30 mouse cellular contexts compared by ENCODE assay signal in genomic region chr7:3422051-3422450, GRCm38 (mm10). TPM values are rescaled to one million over a fixed set of nuclear protein-coding genes. Genes with fewer than 3 reads are reported as not detected.
DNase-seq lines count a peak whose midpoint lies in the region; ATAC-seq and TF ChIP-seq lines count a peak whose summit lies in the region.
"Had no signal": no experiment of that assay in that cellular context is flagged by ENCODE, and none has a peak within 500 bp of the region (broad histone marks: within the 10 kb centered on the region; RNA-seq: fewer than 3 reads in every experiment).

No protein-coding gene starts in this region.

- no peak for TF ChIP-seq CTCF in MEL (IDR thresholded peaks at IDR 0.05 in 2 of 3, conservative IDR thresholded peaks at IDR 0.05 in 1 of 3; ENCODE audit: control insufficient read depth in 1 of 3, insufficient read depth in 1 of 3, low read depth in 2 of 3, low read length in 3 of 3, poor library complexity in 1 of 3, severe bottlenecking in 1 of 3)

- no peaks in the 10 kb centered on the region for H3K79me2 ChIP-seq in MEL (ENCODE audit: control insufficient read depth, insufficient read depth, low read length, poor library complexity)
- no peaks in the 10 kb centered on the region for H3K79me2 ChIP-seq in myocyte (ENCODE audit: control insufficient read depth, insufficient read depth)

- WGBS in heart, embryonic 13.5 days = 41% methylated on average over 7 of the region's 7 CpGs

- H3ac ChIP-seq in myocyte (ENCODE audit: control insufficient read depth, insufficient read length) = no peak overlapping the region

- H3K27me3 ChIP-seq in heart, embryonic 13.5 days (replicated peaks) = peaks cover 95% of the 10 kb centered on the region
- no peaks in the 10 kb centered on the region; a peak in 1 of 4 replicates for H3K27me3 ChIP-seq in MEL (ENCODE audit: control insufficient read depth in 1 of 2, insufficient read depth in 2 of 2, low read length in 2 of 2)
- no peaks in the 10 kb centered on the region for H3K27me3 ChIP-seq in myocyte (ENCODE audit: control insufficient read depth, insufficient read depth, insufficient read length)

- 0 out of 2 replicates have a peak overlapping the region, but pooled peaks have one; percentile 69 for H3K4me2 ChIP-seq in heart, embryonic 13.5 days
- H3K4me2 ChIP-seq in myocyte (ENCODE audit: low read depth) = peak overlapping the region; percentile 69
- H3K4me2 ChIP-seq: embryonic facial prominence, embryonic 15.5 days; forebrain, embryonic 15.5 days; intestine, embryonic 15.5 days; liver, embryonic 13.5 days; lung, embryonic 14.5 days; neural tube, embryonic 13.5 days; stomach, embryonic 15.5 days had no signal

- ATAC-seq in heart, embryonic 13.5 days (ENCODE audit: extremely low read depth, insufficient number of reproducible peaks, low FRiP score, low TSS enrichment) = no peak
- ATAC-seq: hindbrain, embryonic 16.5 days; intestine, embryonic 15.5 days had no signal

- H3K4me3 ChIP-seq in heart, embryonic 13.5 days = no peak overlapping the region
- H3K4me3 ChIP-seq in MEL (ENCODE audit: control insufficient read depth in 1 of 2, insufficient read depth in 1 of 2, low read depth in 2 of 2, low read length in 2 of 2) (peak overlapping the region; percentile 9 to 20; a peak in 2 of 4 replicates), myocyte (peak overlapping the region; percentile 17)
- H3K4me3 ChIP-seq: embryonic facial prominence, embryonic 15.5 days; forebrain, embryonic 15.5 days; heart, embryonic 12.5 days; intestine, embryonic 15.5 days; liver, embryonic 13.5 days; megakaryocyte, embryonic 14.5 days; neural tube, embryonic 13.5 days; stomach, embryonic 15.5 days had no signal

- no peaks in the 10 kb centered on the region for H3K9me3 ChIP-seq in heart, embryonic 13.5 days
- no peaks in the 10 kb centered on the region for H3K9me3 ChIP-seq in MEL (replicated peaks; ENCODE audit: insufficient read depth, low read length)
- H3K9me3 ChIP-seq: embryonic facial prominence, embryonic 15.5 days; forebrain, embryonic 15.5 days; heart, embryonic 12.5 days; intestine, embryonic 15.5 days; liver, embryonic 13.5 days; neural tube, embryonic 13.5 days; stomach, embryonic 15.5 days had no signal

- no peak for TF ChIP-seq EP300 in MEL (IDR thresholded peaks at IDR 0.05; ENCODE audit: low read depth in 1 of 2, low read length in 2 of 2)

- no peak for TF ChIP-seq POLR2A in MEL (IDR thresholded peaks at IDR 0.05; ENCODE audit: control insufficient read depth in 1 of 2, insufficient read depth in 1 of 2, low read depth in 1 of 2, low read length in 2 of 2, poor library complexity in 1 of 2)
- no peak for TF ChIP-seq POLR2A in myocyte (IDR thresholded peaks at IDR 0.05; ENCODE audit: insufficient read length, low read depth)

- no peak overlapping the region for H3K9ac ChIP-seq in heart, embryonic 13.5 days
- H3K9ac ChIP-seq in MEL (ENCODE audit: control insufficient read depth, low read depth, low read length, poor library complexity, severe bottlenecking) = peak overlapping the region; percentile 30; the same call in 1 of the 2 replicates
- H3K9ac ChIP-seq: embryonic facial prominence, embryonic 15.5 days; forebrain, embryonic 15.5 days; heart, embryonic 12.5 days; intestine, embryonic 15.5 days; liver, embryonic 13.5 days; lung, embryonic 14.5 days; neural tube, embryonic 13.5 days; stomach, embryonic 15.5 days had no signal

- TF ChIP-seq RAD21 in MEL (IDR thresholded peaks at IDR 0.05; ENCODE audit: low read depth, low read length) = no peak

- H3K36me3 ChIP-seq in heart, embryonic 13.5 days = no peaks in the 10 kb centered on the region
- no peaks in the 10 kb centered on the region for H3K36me3 ChIP-seq in MEL (ENCODE audit: control insufficient read depth in 1 of 2, insufficient read depth in 2 of 2, low read length in 2 of 2)
- H3K36me3 ChIP-seq in myocyte (ENCODE audit: control insufficient read depth, insufficient read depth) = no peaks in the 10 kb centered on the region
- H3K36me3 ChIP-seq: embryonic facial prominence, embryonic 15.5 days; forebrain, embryonic 15.5 days; heart, embryonic 12.5 days; intestine, embryonic 15.5 days; liver, embryonic 13.5 days; neural tube, embryonic 13.5 days; stomach, embryonic 15.5 days had no signal

- no peak overlapping the region for H3K27ac ChIP-seq in heart, embryonic 13.5 days (replicated peaks)
- H3K27ac ChIP-seq in MEL (ENCODE audit: control insufficient read depth, low read depth, low read length) = no peak overlapping the region
- H3K27ac ChIP-seq: embryonic facial prominence, embryonic 15.5 days; forebrain, embryonic 15.5 days; intestine, embryonic 15.5 days; liver, embryonic 13.5 days; neural tube, embryonic 13.5 days; stomach, embryonic 15.5 days had no signal

- no peak for DNase-seq in heart, postnatal 10 days
- DNase-seq in 3134 (ENCODE audit: extremely low read depth, insufficient read length, low spot score) (peak; percentile 27), MEL (ENCODE audit: low read depth, low spot score) (no peak)
- no peak for DNase-seq in cerebellum, adult 9-10 months
- DNase-seq in cerebellum, postnatal 36 days = no peak
- DNase-seq: adrenal gland, postnatal 25 days; B cell, adult 2 months; cerebellum, adult 9-11 months; gastrocnemius, postnatal 14 days; heart, adult 18-20 months; heart, postnatal 36 days; kidney, adult 8-10 months; kidney, postnatal 14 days; liver, embryonic 13.5 days; lung, embryonic 14.5 days; lung, postnatal 36 days; midbrain, embryonic 14.5 days; retina, postnatal 1 day; thymus, adult 2 months; thymus, postnatal 4 days had no signal

- peaks cover 39% of the 10 kb centered on the region for H3K4me1 ChIP-seq in heart, embryonic 13.5 days
- no peaks in the 10 kb centered on the region for H3K4me1 ChIP-seq in MEL (ENCODE audit: control insufficient read depth in 1 of 2, insufficient read depth in 2 of 2, low read length in 2 of 2)
- H3K4me1 ChIP-seq: liver, embryonic 13.5 days; megakaryocyte, embryonic 14.5 days; stomach, embryonic 15.5 days had no signal

- intact Hi-C loops in heart, postnatal 10 days (cut with DNase I) = no loop called here

TF ChIP-seq in MEL, 35 proteins besides CTCF, POLR2A, EP300 and RAD21:
- TF ChIP-seq CHD1 (IDR thresholded peaks at IDR 0.05; ENCODE audit: low read depth, low read length) = no peak
- no peak for TF ChIP-seq MYB (IDR thresholded peaks at IDR 0.05; ENCODE audit: low read depth, low read length)
- TF ChIP-seq MYC (IDR thresholded peaks at IDR 0.05; ENCODE audit: low read depth, low read length) = no peak
- no peak for TF ChIP-seq MAX (IDR thresholded peaks at IDR 0.05; ENCODE audit: low read length)
- no peak for TF ChIP-seq ZNF384 (IDR thresholded peaks at IDR 0.05; ENCODE audit: low read depth, low read length)
- TF ChIP-seq GABPA (IDR thresholded peaks at IDR 0.05; ENCODE audit: low read depth, low read length) = no peak
- no peak for TF ChIP-seq E2F4 (IDR thresholded peaks at IDR 0.05; ENCODE audit: borderline replicate concordance, low read depth, low read length)
- no peak for TF ChIP-seq KAT2A (conservative IDR thresholded peaks at IDR 0.05; ENCODE audit: low read depth, low read length)
- no peak for TF ChIP-seq ELF1 (IDR thresholded peaks at IDR 0.05; ENCODE audit: low read depth, low read length)

TF ChIP-seq in myocyte, 11 proteins besides CTCF, POLR2A, EP300 and RAD21:
- TF ChIP-seq CEBPB (IDR thresholded peaks at IDR 0.05; ENCODE audit: insufficient read depth, poor library complexity, severe bottlenecking) (no peak), MYOG (IDR thresholded peaks at IDR 0.05; ENCODE audit: control insufficient read depth in 1 of 3, insufficient read depth in 1 of 3, insufficient read length in 2 of 3, low read depth in 2 of 3) (no peak), REST (IDR thresholded peaks at IDR 0.05; ENCODE audit: insufficient read depth, insufficient read length) (no peak), SRF (IDR thresholded peaks at IDR 0.05; ENCODE audit: control insufficient read depth, insufficient read length, low read depth) (no peak), TCF3 (IDR thresholded peaks at IDR 0.05; ENCODE audit: insufficient read length, low read depth) (no peak), POLR2AphosphoS2 (IDR thresholded peaks at IDR 0.05; ENCODE audit: insufficient read length, low read depth) (no peak), MAX (IDR thresholded peaks at IDR 0.05; ENCODE audit: low read depth) (no peak)

RNA-seq across cellular contexts. Expression of gene Cacng6, which starts 1.9 kb away (rescaled TPM):
- 16.8 and 18.3 TPM in 2 replicates for polyA plus RNA-seq in heart, embryonic 13.5 days (2015; fragmentation: Nextera tagmentation; extraction: Ambion mirVana)
- total RNA-seq in heart, postnatal 10 days (2021) = 1 to 10 TPM; 1.9 to 2.0 TPM
- not detected in 2 replicates for total RNA-seq in MEL (2012; rRNA removed)
- polyA plus RNA-seq in MEL (2012; ENCODE audit: insufficient read depth in 1 of 2, insufficient read length in 2 of 2, low read depth in 1 of 2, low replicate concordance in 2 of 2, missing spikeins in 1 of 2) (under 1 TPM in 1 of 2 experiments, not detected in 1; 0.08 TPM), myocyte (2012; fragmentation: generic; extraction: Trizol) (15.0 TPM)
- total RNA-seq: adrenal gland, postnatal 25 days had no signal
- polyA plus RNA-seq: hindbrain, embryonic 16.5 days; lung, embryonic 14.5 days; midbrain, embryonic 14.5 days had no signal

RNA-seq across cellular contexts. Expression of gene Cacng8, which starts 31.6 kb away (rescaled TPM):
- 0.71 and 0.86 TPM in 2 replicates for polyA plus RNA-seq in heart, embryonic 13.5 days (2015; fragmentation: Nextera tagmentation; extraction: Ambion mirVana)
- not detected for total RNA-seq in heart, postnatal 10 days (2021)
- total RNA-seq in MEL (2012; rRNA removed) = 4.6 and 5.6 TPM in 2 replicates
- polyA plus RNA-seq in MEL (2012; ENCODE audit: insufficient read depth in 1 of 2, insufficient read length in 2 of 2, low read depth in 1 of 2, low replicate concordance in 2 of 2, missing spikeins in 1 of 2) = 1 to 10 TPM in 1 of 2 experiments, not detected in 1; 9.2 TPM
- polyA plus RNA-seq in myocyte (2012; fragmentation: generic; extraction: Trizol) = 0.18 TPM
- total RNA-seq: gastrocnemius, postnatal 14 days; heart, adult 18-20 months; heart, postnatal 36 days had no signal

Comparison
In these comparisons a context has a peak if more than half of its experiments do, and no peak if none do; other contexts are left out.
1. RNA of gene Cacng6, which starts 1.9 kb away (polyA plus RNA-seq): 16.8 to 18.3 TPM in heart, embryonic 13.5 days and 15.0 TPM in myocyte (single experiment); 0.08 TPM in MEL; every median in the first group is over 10 times any median in the second.